Mouse (Mus musculus): ENCODE results near the gene Fbxw4. TPM values are rescaled to one million over a fixed set of nuclear protein-coding genes. Genes with fewer than 3 reads are reported as not detected.

Fbxw4 gene
- polyA plus RNA-seq, 1 experiment = 44.8 TPM

DNA sequence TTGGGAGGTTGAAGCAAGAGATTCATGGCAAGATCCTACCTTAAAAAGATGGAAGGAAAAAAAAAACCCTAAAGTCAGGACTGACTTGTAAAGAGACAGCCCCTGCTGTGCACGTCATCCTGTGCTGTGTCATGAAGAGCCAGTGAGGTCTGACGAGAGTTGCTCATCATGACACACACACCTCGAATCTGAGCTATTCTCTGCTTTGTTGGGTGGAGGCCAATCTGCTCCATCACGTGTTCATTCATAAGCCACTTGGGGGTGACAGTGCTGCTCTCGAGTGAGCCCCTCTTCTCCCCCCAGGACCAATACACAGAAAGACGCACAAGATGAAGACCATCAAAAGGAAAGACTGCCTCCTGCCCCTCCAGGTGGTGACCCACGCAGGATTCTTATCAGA is 126.5 kb downstream of the Fbxw4 start:
- TF ChIP-seq POLR2A (IDR thresholded peaks at IDR 0.05; ENCODE audit: borderline replicate concordance, insufficient read depth, low read length) = no peak
- TF ChIP-seq CTCF (IDR thresholded peaks at IDR 0.05; ENCODE audit: borderline replicate concordance, insufficient read depth, low read depth, low read length) = no peak
- 0 out of 2 replicates have a peak, but pooled peaks cover 3% of the 10 kb centered on the region for H3K4me1 ChIP-seq (ENCODE audit: control insufficient read depth, insufficient read depth, low read length)
- H3K27me3 ChIP-seq (ENCODE audit: control insufficient read depth, insufficient read depth, low read length) = no peaks in the 10 kb centered on the region
- DNase-seq = no peak
- 38% methylated on average over 7 of the region's 7 CpGs for WGBS
- H3K27ac ChIP-seq (ENCODE audit: insufficient read depth, low read length) = no peak overlapping the region
- H3K4me3 ChIP-seq (replicated peaks; ENCODE audit: insufficient read depth, low read depth, low read length) = no peak overlapping the region

GRCm38 (mm10) chr19:45531554-45531953 is 128.6 kb downstream of the Fbxw4 start:
- 82% methylated on average over 6 of the region's 6 CpGs for WGBS
- H3K27me3 ChIP-seq (ENCODE audit: control insufficient read depth, insufficient read depth, low read length) = no peaks in the 10 kb centered on the region
- TF ChIP-seq CTCF (IDR thresholded peaks at IDR 0.05; ENCODE audit: borderline replicate concordance, insufficient read depth, low read depth, low read length) = no peak
- TF ChIP-seq POLR2A (IDR thresholded peaks at IDR 0.05; ENCODE audit: borderline replicate concordance, insufficient read depth, low read length) = no peak
- DNase-seq = no peak
- H3K4me1 ChIP-seq (ENCODE audit: control insufficient read depth, insufficient read depth, low read length) = 0 out of 2 replicates have a peak, but pooled peaks cover 3% of the 10 kb centered on the region
- H3K27ac ChIP-seq (ENCODE audit: insufficient read depth, low read length) = no peak overlapping the region
- H3K4me3 ChIP-seq (replicated peaks; ENCODE audit: insufficient read depth, low read depth, low read length) = no peak overlapping the region

DNA sequence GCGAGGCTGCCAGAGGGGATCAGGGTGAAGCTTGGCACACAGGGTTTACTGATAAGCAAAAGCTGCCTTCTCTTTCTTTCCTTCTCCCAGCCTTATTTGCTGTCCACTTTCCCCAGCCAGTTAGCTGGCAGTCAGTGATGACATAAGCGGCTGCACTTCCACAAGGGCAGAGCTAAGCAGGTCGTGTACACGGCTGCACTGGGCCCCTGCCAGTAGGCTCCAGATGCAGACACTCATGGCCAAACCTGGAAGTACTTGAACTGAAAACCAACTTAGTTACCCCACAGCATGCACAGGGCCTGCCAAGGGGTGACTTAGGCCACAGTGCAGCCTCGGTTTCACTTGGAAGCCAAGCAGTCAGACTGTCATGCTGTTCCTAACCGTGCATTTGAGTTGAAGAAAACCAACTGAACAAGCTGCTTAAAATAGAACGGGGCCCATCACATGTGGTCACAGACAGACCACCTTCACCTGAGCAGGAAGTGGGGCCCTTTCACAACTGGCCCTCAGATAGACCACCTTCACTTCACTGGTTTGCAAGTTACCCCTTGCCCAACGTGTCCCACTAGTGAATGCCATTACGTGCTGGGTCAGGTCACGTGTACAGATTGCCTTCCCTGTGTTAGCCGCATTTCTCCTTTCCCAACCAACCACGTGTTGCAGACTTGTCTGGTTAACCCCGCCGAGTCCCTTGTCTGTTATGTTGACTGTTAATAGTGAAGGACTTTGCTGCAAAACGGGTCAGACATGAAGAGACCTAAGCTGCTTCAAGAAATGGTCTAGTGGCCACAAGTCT is 129.7 kb downstream of the Fbxw4 start:
- no peak for DNase-seq
- 60% methylated on average over 15 of the region's 15 CpGs for WGBS

GRCm38 (mm10) chr19:45529294-45529693 is 130.8 kb downstream of the Fbxw4 start:
- 89% methylated on average over 5 of the region's 5 CpGs for WGBS
- no peak overlapping the region for H3K4me3 ChIP-seq (replicated peaks; ENCODE audit: insufficient read depth, low read depth, low read length)
- H3K4me1 ChIP-seq (ENCODE audit: control insufficient read depth, insufficient read depth, low read length) = no peaks in the 10 kb centered on the region
- H3K27ac ChIP-seq (ENCODE audit: insufficient read depth, low read length) = no peak overlapping the region
- TF ChIP-seq CTCF (IDR thresholded peaks at IDR 0.05; ENCODE audit: borderline replicate concordance, insufficient read depth, low read depth, low read length) (no peak), POLR2A (IDR thresholded peaks at IDR 0.05; ENCODE audit: borderline replicate concordance, insufficient read depth, low read length) (no peak)
- no peak for DNase-seq
- no peaks in the 10 kb centered on the region for H3K27me3 ChIP-seq (ENCODE audit: control insufficient read depth, insufficient read depth, low read length)

More for the DNA sequence above, 129.7 kb downstream of the Fbxw4 start:
- H3K4me3 ChIP-seq (replicated peaks; ENCODE audit: insufficient read depth, low read depth, low read length) = no peak overlapping the region
- no peaks in the 10 kb centered on the region for H3K27me3 ChIP-seq (ENCODE audit: control insufficient read depth, insufficient read depth, low read length)
- TF ChIP-seq CTCF (IDR thresholded peaks at IDR 0.05; ENCODE audit: borderline replicate concordance, insufficient read depth, low read depth, low read length) (no peak), POLR2A (IDR thresholded peaks at IDR 0.05; ENCODE audit: borderline replicate concordance, insufficient read depth, low read length) (no peak)
- no peaks in the 10 kb centered on the region for H3K4me1 ChIP-seq (ENCODE audit: control insufficient read depth, insufficient read depth, low read length)
- no peak overlapping the region for H3K27ac ChIP-seq (ENCODE audit: insufficient read depth, low read length)

Other genes with a start within 250 kb of the Fbxw4 start
- 14.5 and 14.6 TPM in 2 replicates for gene Poll, start 99.8 kb downstream of the Fbxw4 start, polyA plus RNA-seq (2012; rRNA removed)
- gene Gm17018, start 99.7 kb downstream of the Fbxw4 start, polyA plus RNA-seq (2012; rRNA removed) = 44.6 and 56.7 TPM in 2 replicates
- gene Fgf8, start 82.6 kb upstream of the Fbxw4 start, polyA plus RNA-seq (2012; rRNA removed) = not detected in 2 replicates
- gene Npm3, start 89.3 kb upstream of the Fbxw4 start, polyA plus RNA-seq (2012; rRNA removed) = 14.7 and 15.0 TPM in 2 replicates
- 109 and 116 TPM in 2 replicates for gene Mgea5, start 123.5 kb upstream of the Fbxw4 start, polyA plus RNA-seq (2012; rRNA removed)
- gene Kcnip2, start 155.7 kb upstream of the Fbxw4 start, polyA plus RNA-seq (2012; rRNA removed) = 9.5 and 10.8 TPM in 2 replicates